Mouse (Mus musculus) spleen, adult 2 months (tissue): ENCODE measurements around the gene Tmem125.

Experiments used
- CTCF ChIP-seq: fragments of 200-500 bp; IDR thresholded peaks from 2 replicates; pipeline ENCODE4 v1.5.1; 2011; ENCODE audit warnings: mild to moderate bottlenecking, inconsistent platforms; ENCODE audit not compliant: insufficient read depth, insufficient read length, insufficient replicate concordance; ENCODE audit errors: extremely low read depth
- POLR2A ChIP-seq: fragments of 200-500 bp; IDR thresholded peaks from 2 replicates; pipeline ENCODE4 v1.6.1; 2011; ENCODE audit warnings: low read depth, low read length, inconsistent platforms

DNA sequence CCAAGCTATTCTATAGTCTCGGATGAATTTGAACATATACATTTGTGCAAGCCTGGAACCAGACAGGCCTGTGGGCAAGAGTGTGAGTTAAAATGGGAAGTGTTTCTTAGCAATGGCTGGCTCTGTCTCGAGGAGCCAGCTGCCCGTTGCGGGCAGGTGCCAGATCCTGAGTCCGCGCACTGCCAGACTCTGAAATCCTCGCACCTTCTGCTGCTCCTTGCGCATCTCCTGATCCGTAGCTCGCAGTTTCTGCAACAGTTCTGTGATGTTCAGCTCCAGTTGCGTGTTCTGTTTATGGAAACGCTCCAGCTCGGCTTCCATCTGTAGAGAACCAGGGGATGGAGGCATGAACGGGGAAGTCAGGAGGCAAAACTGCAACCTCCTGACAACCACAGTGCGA lies 27.6 kb upstream of the Tmem125 start:
- TF ChIP-seq CTCF, result no peak
- no peak for TF ChIP-seq POLR2A
